Mouse (Mus musculus): ENCODE measurements around the gene Gm49392. TPM values are rescaled to one million over a fixed set of nuclear protein-coding genes. Genes with fewer than 3 reads are reported as not detected.

The Gm49392 gene
- total and polyA plus RNA-seq, 3 experiments = not detected

- Histone ChIP-seq H3K4me3 (ENCODE audit: low read depth, low read length) (no peak within 1 kb of the TSS), H3K36me3 (replicated peaks) (no peaks in the 10 kb centered on the region), H3K27me3 (ENCODE audit: insufficient read depth, low read length) (no peaks in the 10 kb centered on the region), H3K4me1 (ENCODE audit: insufficient read depth, low read depth, low read length) (no peaks in the 10 kb centered on the region), H3K9me3 (replicated peaks) (peaks cover 50% of the 10 kb centered on the region)
- DNase-seq (ENCODE audit: low spot score) (no peak), ATAC-seq (ENCODE audit: extremely low read depth, insufficient number of reproducible peaks, low FRiP score, poor library complexity, severe bottlenecking) (no peak)
- TF ChIP-seq TAL1 (conservative IDR thresholded peaks at IDR 0.05; ENCODE audit: low read depth, low read length) (no peak), GATA2 (IDR thresholded peaks at IDR 0.05; ENCODE audit: borderline replicate concordance, low read depth, low read length) (no peak), GATA1 (IDR thresholded peaks at IDR 0.05; ENCODE audit: borderline replicate concordance, low read length) (no peak), POLR2AphosphoS5 (IDR thresholded peaks at IDR 0.05; ENCODE audit: insufficient replicate concordance, low read depth, low read length) (no peak), CTCF (IDR thresholded peaks at IDR 0.05; ENCODE audit: low read depth, low read length) (no peak)
These were observed 93.9 kb downstream of the Gm49392 start, which contains the start of gene Ctsll3 for GRCm38 (mm10) chr13:60802749-60803148. TSS of gene Ctsll3 (minus strand) at chr13:60802849.

Other genes starting within 250 kb of the Gm49392 start
- gene BC051665, start 110.5 kb downstream of the Gm49392 start, total RNA-seq (2014; fragmentation: Nextera tagmentation) = not detected in 2 replicates
- not detected in 2 replicates for gene BC051665, start 110.5 kb downstream of the Gm49392 start, total RNA-seq (2017)
- not detected in 2 replicates for gene BC051665, start 110.5 kb downstream of the Gm49392 start, polyA plus RNA-seq (2012)
- not detected in 2 replicates for gene Ctsll3, start 94.0 kb downstream of the Gm49392 start, total RNA-seq (2014; fragmentation: Nextera tagmentation)
- not detected in 2 replicates for gene Ctsll3, start 94.0 kb downstream of the Gm49392 start, total RNA-seq (2017)
- not detected in 2 replicates for gene Ctsll3, start 94.0 kb downstream of the Gm49392 start, polyA plus RNA-seq (2012)
- gene 4930486L24Rik, start 32.4 kb downstream of the Gm49392 start, total RNA-seq (2014; fragmentation: Nextera tagmentation) = not detected in 2 replicates
- not detected in 2 replicates for gene 4930486L24Rik, start 32.4 kb downstream of the Gm49392 start, total RNA-seq (2017)
- gene 4930486L24Rik, start 32.4 kb downstream of the Gm49392 start, polyA plus RNA-seq (2012) = not detected in 2 replicates
- not detected in 2 replicates for gene Ctla2b, start 553 bp upstream of the Gm49392 start, total RNA-seq (2014; fragmentation: Nextera tagmentation)
- 0.22 and 0.29 TPM in 2 replicates for gene Ctla2b, start 553 bp upstream of the Gm49392 start, total RNA-seq (2017)
- not detected in 2 replicates for gene Ctla2b, start 553 bp upstream of the Gm49392 start, polyA plus RNA-seq (2012)
- gene Tpbpb, start 8.0 kb upstream of the Gm49392 start, total RNA-seq (2014; fragmentation: Nextera tagmentation) = not detected in 2 replicates
- gene Tpbpb, start 8.0 kb upstream of the Gm49392 start, total RNA-seq (2017) = not detected in 2 replicates
- gene Tpbpb, start 8.0 kb upstream of the Gm49392 start, polyA plus RNA-seq (2012) = not detected in 2 replicates
- not detected in 2 replicates for gene Gm49393, start 38.7 kb upstream of the Gm49392 start, total RNA-seq (2014; fragmentation: Nextera tagmentation)
- not detected in 2 replicates for gene Gm49393, start 38.7 kb upstream of the Gm49392 start, total RNA-seq (2017)
- not detected in 2 replicates for gene Gm49393, start 38.7 kb upstream of the Gm49392 start, polyA plus RNA-seq (2012)
- not detected in 2 replicates for gene Gm49391, start 39.7 kb upstream of the Gm49392 start, total RNA-seq (2014; fragmentation: Nextera tagmentation)
- gene Gm49391, start 39.7 kb upstream of the Gm49392 start, total RNA-seq (2017) = not detected in 2 replicates
- not detected in 2 replicates for gene Gm49391, start 39.7 kb upstream of the Gm49392 start, polyA plus RNA-seq (2012)
- gene Ctla2a, start 39.7 kb upstream of the Gm49392 start, total RNA-seq (2014; fragmentation: Nextera tagmentation) = not detected in 2 replicates
- gene Ctla2a, start 39.7 kb upstream of the Gm49392 start, total RNA-seq (2017) = 1.3 and 1.9 TPM in 2 replicates
- not detected in 2 replicates for gene Ctla2a, start 39.7 kb upstream of the Gm49392 start, polyA plus RNA-seq (2012)
- not detected in 2 replicates for gene Tpbpa, start 45.1 kb upstream of the Gm49392 start, total RNA-seq (2014; fragmentation: Nextera tagmentation)
- 0.33 TPM in 1 of 2 replicates, not detected in the other for gene Tpbpa, start 45.1 kb upstream of the Gm49392 start, total RNA-seq (2017)
- gene Tpbpa, start 45.1 kb upstream of the Gm49392 start, polyA plus RNA-seq (2012) = not detected in 2 replicates
- gene Ctsj, start 109.1 kb upstream of the Gm49392 start, total RNA-seq (2014; fragmentation: Nextera tagmentation) = not detected in 2 replicates
- 0.12 TPM in 1 of 2 replicates, not detected in the other for gene Ctsj, start 109.1 kb upstream of the Gm49392 start, total RNA-seq (2017)
- gene Ctsj, start 109.1 kb upstream of the Gm49392 start, polyA plus RNA-seq (2012) = not detected in 2 replicates
- not detected in 2 replicates for gene Ctsq, start 143.7 kb upstream of the Gm49392 start, total RNA-seq (2014; fragmentation: Nextera tagmentation)
- not detected in 2 replicates for gene Ctsq, start 143.7 kb upstream of the Gm49392 start, total RNA-seq (2017)
- not detected in 2 replicates for gene Ctsq, start 143.7 kb upstream of the Gm49392 start, polyA plus RNA-seq (2012)